Mouse (Mus musculus): ENCODE results near the gene Osbpl11. TPM values are rescaled to one million over a fixed set of nuclear protein-coding genes. Genes with fewer than 3 reads are reported as not detected.
"Not testable (repeated sequence)": the region's sequence is repeated elsewhere in the genome, so short reads cannot be mapped to it uniquely, and the experiment has no call there.

Osbpl11 gene
- total and polyA plus RNA-seq, 2 experiments from 2014 or later, result 12.0 to 25.1 TPM

- H3K4me3 ChIP-seq (ENCODE audit: low read depth, low read length), result no peak overlapping the region
- peak overlapping the region; percentile 22; the same call in 1 of the 2 replicates for H3K4me2 ChIP-seq (ENCODE audit: low read depth, low read length, poor library complexity, severe bottlenecking)
- no peaks in the 10 kb centered on the region for H3K9me3 ChIP-seq (ENCODE audit: low read length)
- H3K36me3 ChIP-seq (ENCODE audit: insufficient read depth, low read length), result no peaks in the 10 kb centered on the region
- DNase-seq (ENCODE audit: low spot score) (peak; percentile 54), ATAC-seq (ENCODE audit: low FRiP score) (no peak)
- H3K9ac ChIP-seq (replicated peaks; ENCODE audit: low read length, poor library complexity, severe bottlenecking), result 0 out of 2 replicates have a peak overlapping the region, but pooled peaks have one; percentile 19
- 54% methylated on average over 17 of the region's 17 CpGs for WGBS
- no peaks in the 10 kb centered on the region for H3K4me1 ChIP-seq (ENCODE audit: insufficient read depth, low read length)
- TF ChIP-seq CTCF (IDR thresholded peaks at IDR 0.05), result no peak
- no peaks in the 10 kb centered on the region for H3K27me3 ChIP-seq (ENCODE audit: insufficient read depth, low read length)
- 0 out of 2 replicates have a peak overlapping the region, but pooled peaks have one; percentile 47 for H3K27ac ChIP-seq (ENCODE audit: low read depth, low read length)
These were observed 6.4 kb upstream of the Osbpl11 start for GRCm38 (mm10) chr16:33178278-33179074.

- WGBS, result 91% methylated on average over 7 of the region's 10 CpGs
- H3K9me3 ChIP-seq (ENCODE audit: low read length); ATAC-seq (ENCODE audit: low FRiP score); H3K27me3 ChIP-seq (ENCODE audit: insufficient read depth, low read length); H3K36me3 ChIP-seq (ENCODE audit: insufficient read depth, low read length); H3K4me3 ChIP-seq (ENCODE audit: low read depth, low read length); H3K4me1 ChIP-seq (ENCODE audit: insufficient read depth, low read length); H3K4me2 ChIP-seq (ENCODE audit: low read depth, low read length, poor library complexity, severe bottlenecking); H3K9ac ChIP-seq (replicated peaks; ENCODE audit: low read length, poor library complexity, severe bottlenecking); DNase-seq (ENCODE audit: low spot score): not testable (repeated sequence)
- H3K27ac ChIP-seq (ENCODE audit: low read depth, low read length), result 0 out of 2 replicates have a peak overlapping the region, but pooled peaks have one; percentile 18
These were observed 5.6 kb upstream of the Osbpl11 start for GRCm38 (mm10) chr16:33179222-33179621.

- Histone ChIP-seq H3K4me1 (ENCODE audit: insufficient read depth, low read length) (no peaks in the 10 kb centered on the region), H3K36me3 (ENCODE audit: insufficient read depth, low read length) (no peaks in the 10 kb centered on the region), H3K4me3 (ENCODE audit: low read depth, low read length) (no peak overlapping the region), H3K27ac (ENCODE audit: low read depth, low read length) (no peak overlapping the region), H3K9me3 (ENCODE audit: low read length) (no peaks in the 10 kb centered on the region), H3K9ac (replicated peaks; ENCODE audit: low read length, poor library complexity, severe bottlenecking) (no peak overlapping the region), H3K27me3 (ENCODE audit: insufficient read depth, low read length) (no peaks in the 10 kb centered on the region), H3K4me2 (ENCODE audit: low read depth, low read length, poor library complexity, severe bottlenecking) (no peak overlapping the region)
- ATAC-seq (ENCODE audit: low FRiP score) (no peak), DNase-seq (ENCODE audit: low spot score) (no peak)
- TF ChIP-seq CTCF (IDR thresholded peaks at IDR 0.05), result no peak
- 73% methylated on average over 3 of the region's 3 CpGs for WGBS
These were observed 5.0 kb upstream of the Osbpl11 start for GRCm38 (mm10) chr16:33179911-33180310.

GRCm38 (mm10) chr16:33180793-33181192 is 4.1 kb upstream of the Osbpl11 start:
- ATAC-seq (ENCODE audit: low FRiP score), result no peak
- Histone ChIP-seq H3K36me3 (ENCODE audit: insufficient read depth, low read length) (no peaks in the 10 kb centered on the region), H3K9ac (replicated peaks; ENCODE audit: low read length, poor library complexity, severe bottlenecking) (no peak overlapping the region), H3K4me2 (ENCODE audit: low read depth, low read length, poor library complexity, severe bottlenecking) (no peak overlapping the region), H3K9me3 (ENCODE audit: low read length) (no peaks in the 10 kb centered on the region), H3K4me3 (ENCODE audit: low read depth, low read length) (no peak overlapping the region), H3K27me3 (ENCODE audit: insufficient read depth, low read length) (no peaks in the 10 kb centered on the region), H3K27ac (ENCODE audit: low read depth, low read length) (no peak overlapping the region), H3K4me1 (ENCODE audit: insufficient read depth, low read length) (no peaks in the 10 kb centered on the region)
- 65% methylated on average over 3 of the region's 3 CpGs for WGBS
- DNase-seq (ENCODE audit: low spot score), result no peak
- no peak for TF ChIP-seq CTCF (IDR thresholded peaks at IDR 0.05)

- under 1% methylated on average over 56 of the region's 59 CpGs for WGBS
These were observed 583 bp downstream of the Osbpl11 start for GRCm38 (mm10) chr16:33185261-33186046.

More at GRCm38 (mm10) chr16:33185261-33186046, 583 bp downstream of the Osbpl11 start:
- H3K4me1 ChIP-seq (ENCODE audit: insufficient read depth, low read length), result peaks cover 8% of the 10 kb centered on the region
- H3K36me3 ChIP-seq (ENCODE audit: insufficient read depth, low read length), result no peaks in the 10 kb centered on the region
- no peaks in the 10 kb centered on the region for H3K9me3 ChIP-seq (ENCODE audit: low read length)
- ATAC-seq (ENCODE audit: low FRiP score) (peak; percentile 65), DNase-seq (ENCODE audit: low spot score) (peak; percentile 34)
- H3K27me3 ChIP-seq (ENCODE audit: insufficient read depth, low read length), result no peaks in the 10 kb centered on the region
- H3K27ac ChIP-seq (ENCODE audit: low read depth, low read length), result peak overlapping the region; percentile 88
- peak overlapping the region; percentile 96 for H3K4me2 ChIP-seq (ENCODE audit: low read depth, low read length, poor library complexity, severe bottlenecking)
- H3K4me3 ChIP-seq (ENCODE audit: low read depth, low read length), result peak overlapping the region; percentile 98
- peak; percentile 34 for TF ChIP-seq CTCF (IDR thresholded peaks at IDR 0.05)
- H3K9ac ChIP-seq (replicated peaks; ENCODE audit: low read length, poor library complexity, severe bottlenecking), result peak overlapping the region; percentile 94

All from midbrain, postnatal 0 days (tissue).